Mouse (Mus musculus) left cerebral cortex, postnatal 4 days (tissue): Measurements from ENCODE around the gene Fam110c. TPM values are rescaled to one million over a fixed set of nuclear protein-coding genes. Genes with fewer than 3 reads are reported as not detected.

Experiments used
- DNase-seq: peaks from one replicate; pipeline ENCODE4 v3.0.0-alpha.2; 2022
- intact Hi-C: fragments of 180-260 bp; cut with DNase I; formaldehyde crosslinking; loops from one replicate; pipeline ENCODE4 v1.15.1; 2025
- total RNA-seq, 2 experiments: library from RNA; stranded (reverse); gene quantifications; 2 replicates each; pipeline ENCODE4 v1.2.3; 2021

Fam110c gene
- total RNA-seq, 2 experiments from 2014 or later, result not detected

DNA sequence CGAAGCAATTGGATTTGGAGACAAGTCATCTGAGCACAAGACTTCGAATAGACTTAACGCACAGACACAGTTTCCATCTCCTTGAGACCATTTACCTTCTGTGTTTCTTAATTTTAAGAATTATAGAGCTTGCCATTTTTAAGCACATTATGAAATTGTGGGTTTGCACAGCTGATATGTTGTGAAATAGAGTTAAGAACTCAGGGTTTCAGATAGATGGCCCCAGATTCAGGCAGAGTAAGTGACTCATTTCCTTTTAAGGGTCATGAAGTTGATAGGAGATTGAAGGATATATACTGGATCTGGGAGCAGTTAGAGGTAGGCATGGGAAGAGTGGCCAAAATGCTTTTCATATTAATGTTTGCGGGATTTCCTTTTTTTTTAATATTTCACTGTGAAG lies 27.5 kb downstream of the Fam110c start:
- DNase-seq, result no peak
- intact Hi-C loops, result no loop called here

DNA sequence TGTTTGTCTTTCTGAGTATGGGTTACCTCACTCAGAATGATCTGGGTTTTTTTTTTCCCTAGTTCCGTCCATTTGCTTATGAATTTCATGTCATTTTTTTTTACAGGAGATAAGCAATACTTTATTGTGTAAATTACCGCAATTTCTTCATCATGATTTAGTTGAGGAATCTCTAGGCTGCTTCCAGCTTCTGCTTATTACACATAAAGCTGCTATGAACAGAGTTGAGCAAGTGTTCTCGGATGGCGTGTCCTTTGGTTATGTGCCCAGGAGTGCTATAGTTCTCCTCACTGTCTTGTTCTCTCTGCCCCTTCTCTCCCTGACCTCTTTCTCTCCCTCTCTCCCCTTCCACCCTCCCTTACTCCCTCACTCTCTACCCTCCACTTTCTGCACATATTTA lies 28.2 kb downstream of the Fam110c start:
- intact Hi-C loops, result no loop called here

DNA sequence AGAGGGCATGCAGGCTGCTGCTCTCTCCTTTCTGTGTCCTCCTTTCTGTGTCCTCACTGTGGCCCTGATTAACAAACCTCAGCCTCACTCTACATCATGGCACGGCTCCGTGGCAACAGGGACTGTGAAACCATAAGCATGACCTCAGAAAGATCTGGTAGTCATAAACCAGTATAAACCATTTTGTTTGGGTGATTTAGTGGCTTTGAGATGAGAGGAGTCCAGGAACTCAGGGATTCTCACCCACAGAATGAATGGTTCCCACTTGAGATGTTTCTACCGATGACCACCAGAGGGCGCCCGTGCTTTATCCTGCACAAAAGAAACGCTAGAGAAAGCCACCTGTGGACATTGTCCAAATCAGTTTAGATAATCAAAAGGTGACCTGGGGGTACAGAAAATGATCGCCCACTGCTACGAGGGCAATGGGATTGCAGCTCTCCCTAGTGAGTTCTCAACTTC lies 42.4 kb downstream of the Fam110c start:
- intact Hi-C loops, result loop anchor here (10.0 kb wide), 1 partner anchor 209 kb away; no protein-coding TSS in a partner anchor
- DNase-seq, result peak; percentile 67

More for the DNA sequence above, 28.2 kb downstream of the Fam110c start:
- DNase-seq, result no peak

DNA sequence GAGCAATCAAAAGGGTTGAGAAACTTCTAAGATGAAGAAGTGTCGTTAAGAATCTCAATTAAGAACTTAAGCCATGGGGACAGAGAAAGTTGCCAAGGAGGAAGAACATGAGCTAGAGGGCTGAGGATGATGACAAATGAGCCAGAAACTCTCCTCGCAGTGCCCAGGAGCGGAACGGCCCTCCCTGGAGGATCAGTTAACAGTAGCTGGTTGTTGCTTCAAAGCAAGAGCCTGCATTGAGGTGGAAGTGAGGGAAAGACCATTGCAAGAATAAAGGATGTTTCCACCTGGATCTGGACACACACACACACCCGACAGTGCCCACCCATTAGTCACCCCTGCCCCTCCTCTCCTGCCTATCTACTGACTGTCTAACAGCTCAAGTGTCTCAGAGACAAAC lies 46.9 kb downstream of the Fam110c start:
- no peak for DNase-seq
- intact Hi-C loops, result loop anchor here (10.0 kb wide), 1 partner anchor 144 kb away; the partner anchor contains the start of gene Lamb1

DNA sequence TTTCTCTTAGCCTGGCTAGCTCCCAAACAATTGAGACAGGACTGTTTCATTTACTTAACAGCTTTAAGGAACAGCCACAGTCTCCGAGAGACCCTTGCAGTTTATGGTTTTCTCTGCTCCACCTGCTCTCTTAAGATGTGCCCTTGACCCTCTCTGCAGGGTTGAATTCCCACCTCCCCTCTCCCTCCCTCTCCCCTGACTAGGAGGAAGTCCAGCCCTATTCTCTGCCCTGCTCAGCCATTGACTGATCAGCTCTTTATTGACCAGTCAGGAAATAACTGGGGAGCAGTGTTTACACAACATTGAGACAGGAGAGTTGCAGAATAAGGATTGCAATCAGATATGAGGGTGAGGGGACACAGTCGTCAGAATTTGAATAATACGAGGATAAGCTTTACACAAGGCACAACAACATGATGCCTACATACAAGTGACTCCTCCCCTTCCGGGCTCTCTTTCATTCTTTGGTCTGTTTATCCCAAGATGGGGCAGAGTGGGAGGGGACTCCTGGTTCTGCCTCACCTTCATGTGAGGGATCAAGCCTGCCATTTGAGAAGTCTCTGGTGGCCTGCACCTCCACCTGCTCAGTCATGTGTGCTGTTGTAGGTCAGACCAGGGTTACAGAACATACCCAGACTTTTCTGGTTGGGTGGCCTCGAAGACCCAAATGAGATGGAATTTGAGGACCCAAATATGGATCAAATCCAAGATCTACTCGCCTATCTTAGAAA lies 49.4 kb downstream of the Fam110c start:
- no peak for DNase-seq
- intact Hi-C loops, result loop anchor here (10.0 kb wide), 1 partner anchor 142 kb away; the partner anchor contains the start of gene Lamb1

DNA sequence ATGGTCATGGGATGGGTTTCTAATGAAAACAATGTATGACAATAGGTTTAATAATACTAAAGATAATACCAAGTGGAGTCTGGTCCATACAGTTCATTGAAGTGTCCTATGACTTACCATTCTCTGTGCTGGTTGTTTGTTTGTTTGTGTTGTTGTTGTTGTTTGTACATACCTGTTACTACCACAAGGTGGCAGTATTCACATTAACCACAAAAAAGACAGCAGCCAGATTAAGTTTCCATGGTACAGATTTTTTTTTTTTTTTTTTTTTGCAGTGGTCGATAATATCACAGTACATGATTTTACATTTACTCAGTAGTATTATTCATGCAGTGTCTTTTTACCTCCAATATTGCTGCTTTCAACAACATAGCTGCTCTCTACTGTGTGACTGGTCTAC lies 52.4 kb downstream of the Fam110c start:
- intact Hi-C loops, result loop anchor here (10.0 kb wide), 1 partner anchor 139 kb away; the partner anchor contains the start of gene Lamb1
- DNase-seq, result no peak

DNA sequence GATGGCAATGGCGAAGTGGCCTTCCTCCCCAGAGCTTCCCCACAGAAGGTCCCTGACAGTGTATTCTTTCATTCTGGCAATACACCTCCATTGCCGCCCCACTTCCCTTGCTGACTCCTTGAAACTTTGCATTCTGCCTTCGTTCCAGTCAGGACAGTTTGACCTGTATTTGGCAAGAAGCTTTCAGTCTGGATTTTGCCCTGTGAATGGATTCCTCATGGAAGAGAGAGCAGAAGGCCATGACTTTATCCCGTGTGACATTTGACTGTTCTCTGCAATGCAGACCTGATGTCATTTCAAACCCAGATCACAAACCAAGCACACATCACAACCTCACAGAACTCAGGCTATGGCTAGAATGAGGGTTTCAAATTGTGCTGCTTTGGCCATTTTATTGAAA lies 55.9 kb downstream of the Fam110c start:
- no peak for DNase-seq
- intact Hi-C loops, result loop anchor here (10.0 kb wide), 1 partner anchor 135 kb away; the partner anchor contains the start of gene Lamb1

Other genes with a start within 250 kb of the Fam110c start
- 1 to 10 TPM; 1.9 to 2.0 TPM for gene Alkal2, start 189.5 kb upstream of the Fam110c start, total RNA-seq
- 10 to 100 TPM; 50.6 to 52.4 TPM for gene Acp1, start 162.3 kb upstream of the Fam110c start, total RNA-seq
- 10 to 100 TPM; 37.5 to 42.5 TPM for gene Sh3yl1, start 162.2 kb upstream of the Fam110c start, total RNA-seq
- gene Gm6993, start 166.9 kb downstream of the Fam110c start, total RNA-seq, result not detected
- 10 to 100 TPM; 50.9 to 55.7 TPM for gene Lamb1, start 191.4 kb downstream of the Fam110c start, total RNA-seq